Mouse (Mus musculus) kidney, adult 2 months (tissue): ENCODE results near the gene Cmss1.

Experiments
- CTCF ChIP-seq: fragments of 200-500 bp; conservative IDR thresholded peaks from 2 replicates; pipeline ENCODE4 v1.5.1; 2011; ENCODE audit warnings: low read depth, mild to moderate bottlenecking, control low read depth, low read length, moderate library complexity, mixed read lengths; ENCODE audit not compliant: insufficient read depth, insufficient read length
- POLR2A ChIP-seq: fragments of 200-500 bp; IDR thresholded peaks from one replicate; pipeline ENCODE4 v1.6.1; 2011; ENCODE audit warnings: low read depth, low read length, control low read depth

DNA sequence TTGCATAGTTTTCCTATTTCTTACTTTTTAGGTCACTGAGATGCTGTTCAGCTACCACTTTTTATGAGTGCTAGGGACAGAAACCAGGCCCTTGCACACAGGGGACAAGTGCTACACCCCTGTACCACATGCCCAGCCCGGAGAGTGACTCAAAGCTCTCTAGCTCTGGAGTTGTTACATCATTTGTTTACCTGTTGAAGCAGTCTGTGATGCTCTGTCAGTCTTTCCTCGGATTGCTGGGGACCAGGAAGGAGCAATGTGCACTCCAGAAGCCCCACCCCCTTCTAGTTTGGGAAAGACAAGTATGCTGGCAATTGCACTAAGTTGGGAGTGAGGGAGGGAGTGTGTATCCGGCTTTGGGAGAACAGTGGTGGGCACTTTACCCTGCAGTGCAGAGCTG is 257.0 kb downstream of the Cmss1 start:
- TF ChIP-seq CTCF (no peak), POLR2A (no peak)
